Mouse (Mus musculus): ENCODE data around the gene Bco2.

- TF ChIP-seq CTCF (IDR thresholded peaks at IDR 0.05; ENCODE audit: low read depth): no peak
- TF ChIP-seq EP300 (optimal IDR thresholded peaks at IDR 0.05): no peak
These were observed 38.0 kb upstream of the Bco2 start for GRCm38 (mm10) chr9:50592955-50593354.

Data from stomach, postnatal 0 days (tissue).